Mouse (Mus musculus) kidney, adult 8-10 months (tissue): ENCODE results near the gene Cacna2d1.

Experiments used
- DNase-seq, 2 experiments: peaks; one replicate each; pipeline ENCODE4 v3.0.0; 2022

Cacna2d1 gene

DNA sequence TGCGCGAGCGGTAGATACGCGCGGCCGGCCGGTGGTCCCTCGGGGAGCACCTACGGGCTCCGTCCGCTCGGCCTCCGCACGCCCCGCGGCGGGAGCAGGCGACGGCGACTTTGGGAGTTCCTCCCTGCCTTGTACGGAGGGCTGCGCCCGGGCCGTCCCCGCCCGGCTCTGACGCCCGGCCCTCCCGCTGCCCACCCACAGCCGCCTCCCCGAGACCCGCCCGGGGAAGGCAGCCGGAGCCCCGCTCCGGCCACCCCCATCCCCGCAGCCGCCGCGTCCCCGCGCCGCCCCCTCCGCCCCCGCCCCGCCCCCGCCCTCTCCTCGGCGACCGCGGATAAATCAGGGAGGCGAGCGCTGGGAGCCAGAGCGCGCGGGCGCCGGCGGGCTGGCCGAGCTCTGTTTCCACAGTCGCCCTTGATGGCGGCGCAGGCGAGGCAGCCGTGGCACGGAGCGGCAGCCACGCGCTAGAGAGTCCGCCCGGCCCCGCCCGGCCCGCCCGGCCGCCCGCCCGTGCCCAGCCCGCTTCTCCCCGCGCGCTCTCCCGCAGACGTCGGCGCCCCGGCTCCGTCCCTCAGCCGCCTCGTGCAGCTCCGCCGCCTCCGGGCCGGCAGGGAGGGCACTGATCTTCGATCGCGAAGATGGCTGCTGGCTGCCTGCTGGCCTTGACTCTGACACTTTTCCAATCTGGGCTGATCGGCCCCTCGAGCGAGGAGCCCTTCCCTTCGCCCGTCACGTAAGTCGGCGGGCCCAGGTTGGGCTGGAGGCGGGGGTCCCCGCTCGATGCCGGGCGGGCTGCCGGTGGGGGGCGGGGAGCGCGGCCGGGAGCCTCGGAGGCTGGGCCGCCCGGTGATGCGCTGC lies at the start of gene Cacna2d1:
TSS of gene Cacna2d1 (plus strand) at position 316 of the 858 bp plus-strand sequence.
- DNase-seq, result peak in 1 of 2 experiments; percentile 2

- DNase-seq, result no peak
These were observed 39.4 kb upstream of the Cacna2d1 start for GRCm38 (mm10) chr5:15895098-15895497.

DNA sequence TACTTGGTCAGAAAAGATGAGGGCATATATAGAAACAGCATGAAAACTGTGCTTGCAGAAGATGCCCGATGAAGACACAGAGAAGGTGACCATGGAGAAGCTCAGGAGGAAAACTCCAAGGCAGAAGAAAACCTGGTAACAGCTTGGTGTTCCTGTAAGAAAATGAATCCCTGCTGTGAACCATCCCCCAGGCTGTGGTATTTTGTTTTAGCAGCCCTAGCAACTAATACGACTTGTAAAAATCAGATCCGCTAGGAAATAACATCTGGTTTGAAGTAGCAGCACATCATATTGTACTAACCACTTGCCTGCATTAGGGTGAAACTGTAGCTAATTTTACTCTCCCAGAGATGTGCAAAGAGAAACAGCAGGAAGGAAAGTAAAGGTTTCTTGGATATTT lies 37.8 kb upstream of the Cacna2d1 start:
- no peak for DNase-seq

DNA sequence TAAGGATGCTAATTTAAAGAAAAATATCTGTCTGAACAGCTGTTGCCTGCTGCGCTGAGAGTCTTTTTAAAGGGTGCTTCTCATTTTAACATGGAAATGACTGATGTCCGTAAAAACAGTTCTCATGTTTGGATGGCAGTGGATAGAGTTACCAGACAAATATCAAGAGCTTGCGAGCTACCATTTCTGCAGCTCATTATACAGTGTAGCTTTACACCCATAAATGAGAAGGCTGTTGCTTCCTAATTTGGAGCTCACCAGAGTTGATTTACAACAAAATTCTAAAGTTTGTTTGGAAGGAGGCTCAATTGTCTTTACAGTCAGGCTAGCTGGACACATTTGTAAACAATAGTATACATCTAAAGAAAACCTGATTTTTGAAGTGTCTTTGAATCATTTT lies 28.0 kb upstream of the Cacna2d1 start:
- DNase-seq, result no peak

- no peak for DNase-seq
These were observed 19.6 kb upstream of the Cacna2d1 start for GRCm38 (mm10) chr5:15914931-15915330.

DNA sequence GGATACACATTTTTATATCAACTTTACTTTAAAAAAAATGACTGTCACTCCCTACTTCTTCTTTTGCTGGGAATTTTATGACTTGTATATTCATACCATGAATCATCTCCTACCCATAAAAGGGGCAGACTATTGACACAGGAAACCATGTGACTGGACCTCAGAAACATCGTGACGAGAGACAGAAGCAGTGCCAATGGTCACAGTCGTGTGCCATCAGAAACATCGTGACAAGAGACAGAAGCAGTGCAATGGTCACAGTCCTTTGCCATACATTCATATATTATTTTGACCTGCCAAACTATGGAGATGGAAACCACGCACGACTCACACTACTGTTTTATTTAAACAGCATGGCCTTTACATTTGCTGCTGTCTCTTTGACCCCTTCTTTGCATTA lies 6.0 kb upstream of the Cacna2d1 start:
- DNase-seq, result no peak

DNA sequence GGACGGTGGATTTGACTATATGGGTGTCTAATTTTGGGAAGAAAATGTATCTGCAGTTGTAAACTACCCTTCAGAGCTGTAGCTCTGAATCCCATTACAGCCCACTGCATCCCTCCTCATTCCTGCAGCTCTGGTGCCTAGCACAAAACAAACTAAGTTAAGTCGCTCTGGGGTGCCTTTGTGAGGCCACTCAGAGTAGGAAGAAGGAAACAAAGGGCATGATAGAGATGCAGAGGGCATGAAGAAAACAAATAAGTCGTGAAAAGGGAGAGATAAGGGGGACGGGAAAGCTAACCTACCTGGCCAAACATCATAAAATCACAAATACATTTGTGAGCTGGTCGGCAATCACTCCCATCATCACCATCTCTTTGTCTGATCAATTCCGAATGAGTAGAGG lies 1.5 kb upstream of the Cacna2d1 start:
- no peak for DNase-seq

GRCm38 (mm10) chr5:15933581-15934375 lies 713 bp upstream of the Cacna2d1 start:
- DNase-seq, result peak in 1 of 2 experiments; percentile 1

DNA sequence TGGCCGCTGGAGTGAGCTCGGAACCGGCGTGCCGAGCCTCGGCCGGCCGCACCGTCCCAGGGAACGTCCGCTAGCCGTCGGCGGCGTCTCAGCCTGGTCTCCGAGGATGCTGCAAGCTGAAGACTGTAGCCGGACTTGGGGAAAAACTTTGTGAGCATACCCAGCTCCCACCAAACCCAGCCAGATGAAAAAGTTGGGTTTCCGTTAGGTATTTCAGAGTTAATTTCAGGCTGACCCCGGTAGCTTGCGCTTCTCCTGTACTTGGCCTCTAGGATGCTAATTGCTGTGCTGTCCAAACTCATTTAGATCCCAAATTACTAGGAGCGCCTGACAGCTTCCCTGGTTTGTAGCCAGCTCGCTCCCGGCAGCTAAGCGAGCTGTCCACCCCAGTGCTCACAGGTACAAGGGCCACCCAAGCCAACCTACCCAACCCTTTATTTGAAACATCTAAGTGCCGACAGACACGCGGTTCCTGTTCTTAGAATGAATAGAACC lies 790 bp downstream of the Cacna2d1 start:
- DNase-seq, result peak in 1 of 2 experiments; percentile 1

DNA sequence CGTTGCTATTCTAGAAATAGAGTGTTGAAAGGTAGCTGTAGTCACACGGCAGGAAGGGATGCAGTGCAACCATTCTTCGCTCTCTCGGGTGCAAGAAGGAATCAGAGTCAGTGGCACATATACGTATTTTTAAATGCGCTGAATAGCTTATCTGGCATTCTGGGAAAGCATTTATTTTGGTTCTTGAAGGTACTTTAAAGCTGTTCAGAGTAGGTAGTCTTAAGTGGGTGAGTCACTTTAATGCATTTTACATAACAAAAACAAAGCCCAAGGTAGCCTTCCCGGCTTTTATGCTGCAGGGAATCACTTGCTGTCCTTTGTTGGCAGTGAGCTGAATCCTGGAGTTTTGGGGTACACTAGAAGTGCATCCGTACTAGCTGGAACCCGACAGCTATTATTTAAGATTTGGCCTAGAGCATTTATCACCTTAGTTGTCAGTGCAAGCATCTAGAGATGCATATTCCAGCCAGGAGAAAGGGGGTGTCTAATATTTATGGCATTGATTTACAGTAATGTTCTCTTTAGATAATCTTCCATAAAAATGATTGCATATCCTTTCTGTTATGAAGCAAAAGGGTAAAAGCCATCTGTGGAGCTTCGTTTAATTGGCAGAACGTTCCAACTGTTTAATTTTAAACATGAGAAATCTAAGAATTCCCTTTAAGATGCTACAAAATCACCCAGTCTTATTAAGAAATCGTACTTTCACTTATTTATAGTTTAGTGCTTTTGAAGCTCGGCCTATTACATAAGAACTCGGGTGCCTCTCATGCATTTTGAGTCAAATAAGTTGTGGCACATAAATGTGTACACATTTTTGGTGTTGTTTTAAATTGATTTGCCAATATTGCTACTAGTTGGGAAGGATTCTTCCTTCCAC lies 1.6 kb downstream of the Cacna2d1 start:
- DNase-seq, result no peak

GRCm38 (mm10) chr5:15941191-15941725 lies 6.8 kb downstream of the Cacna2d1 start:
- no peak for DNase-seq

GRCm38 (mm10) chr5:15942051-15942450 lies 7.6 kb downstream of the Cacna2d1 start:
- DNase-seq, result no peak

DNA sequence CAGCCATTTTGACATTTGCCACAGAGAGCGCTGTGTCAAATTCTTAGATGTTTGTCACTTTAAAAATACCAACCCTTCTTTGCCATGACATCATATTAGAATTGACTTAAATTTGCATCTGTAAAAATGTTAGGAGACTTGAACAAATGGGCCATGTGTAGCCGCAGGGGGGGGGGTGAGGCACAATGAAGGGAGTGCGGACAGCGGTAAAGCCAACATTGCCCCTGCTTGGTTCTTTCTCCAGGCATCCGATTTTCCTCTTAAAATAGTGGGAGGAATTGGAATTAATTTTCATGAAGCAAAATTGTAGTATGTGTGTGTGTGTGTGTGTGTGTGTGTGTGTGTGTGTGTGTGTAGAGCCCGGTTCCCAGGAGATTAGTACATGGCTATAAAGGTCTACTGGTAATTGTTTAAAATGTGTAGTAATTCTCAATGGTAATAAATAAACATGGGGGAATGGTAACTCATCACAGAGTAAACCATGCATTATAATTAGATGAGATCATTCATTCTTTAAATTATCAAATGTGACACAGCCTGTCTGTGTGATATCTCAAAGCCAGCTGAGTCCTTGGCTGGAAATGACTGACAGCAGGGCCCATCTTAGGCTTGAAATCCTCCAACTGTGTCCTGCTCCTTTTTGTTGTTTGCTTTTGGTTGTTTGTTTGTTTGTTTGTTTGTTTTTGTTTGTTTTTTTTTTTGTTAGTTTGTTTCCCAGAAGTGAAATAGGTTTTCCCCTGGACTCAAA lies 14.0 kb downstream of the Cacna2d1 start:
- no peak for DNase-seq

DNA sequence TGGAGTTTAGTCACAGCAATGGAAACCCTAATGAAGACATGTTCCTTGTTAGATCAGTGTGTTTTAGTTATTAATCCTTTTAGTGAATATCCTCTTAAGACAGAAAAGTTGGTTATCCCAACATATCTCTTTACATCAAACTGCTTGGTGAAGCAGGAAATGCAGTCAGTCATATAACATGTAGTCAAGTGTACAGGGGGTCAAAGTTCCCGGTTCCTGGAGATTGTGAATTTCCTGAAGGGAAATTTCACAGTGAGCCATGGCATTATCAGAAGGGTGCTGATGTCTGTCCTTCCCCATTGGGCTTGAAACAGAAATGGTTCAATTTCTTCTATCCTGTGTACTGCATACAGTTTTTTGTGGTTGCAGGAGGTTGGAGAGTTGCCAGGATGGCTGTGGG lies 25.3 kb downstream of the Cacna2d1 start:
- no peak for DNase-seq

DNA sequence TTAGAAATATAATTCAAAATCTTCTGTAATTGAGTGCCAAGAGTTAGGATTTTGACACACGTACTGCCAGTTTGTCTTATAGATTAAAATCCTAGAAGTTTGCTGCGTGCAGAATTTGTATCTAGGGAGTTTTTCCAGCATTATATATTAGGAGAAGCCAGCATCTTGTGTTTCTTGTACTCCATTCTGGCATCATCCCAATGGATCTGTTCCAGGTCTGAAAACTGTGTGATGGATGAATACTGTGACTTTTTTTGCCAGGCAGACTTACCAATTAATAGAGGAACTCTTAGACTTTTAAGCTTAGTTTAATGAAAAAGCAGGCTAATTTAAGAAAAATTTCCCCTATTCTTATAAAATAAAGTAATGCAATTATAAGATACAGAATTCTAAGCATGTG lies 27.4 kb downstream of the Cacna2d1 start:
- no peak for DNase-seq

GRCm38 (mm10) chr5:15966888-15967287 lies 32.4 kb downstream of the Cacna2d1 start:
- no peak for DNase-seq

DNA sequence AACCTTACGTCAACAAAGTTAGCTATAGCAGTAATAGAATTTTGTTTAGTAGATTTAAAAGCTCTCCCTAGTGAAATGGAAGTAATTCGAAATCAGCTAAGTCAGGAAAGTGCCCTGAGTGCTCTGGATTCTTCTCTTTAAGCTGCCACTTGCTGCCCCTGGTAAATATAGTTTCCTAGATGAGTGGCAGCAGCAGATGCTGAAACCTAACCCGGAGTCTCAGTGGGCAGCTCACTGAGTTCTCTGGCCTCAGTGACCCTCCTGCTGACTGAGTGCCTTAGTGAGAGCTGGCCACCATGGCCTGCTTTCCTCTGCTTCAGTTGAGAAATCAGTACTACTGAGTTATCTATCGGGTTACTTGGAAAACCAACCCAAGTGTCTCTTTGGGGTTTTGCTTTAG lies 37.3 kb downstream of the Cacna2d1 start:
- no peak for DNase-seq

- no peak for DNase-seq
These were observed 37.9 kb downstream of the Cacna2d1 start for GRCm38 (mm10) chr5:15972351-15972750.

- DNase-seq, result no peak
These were observed 40.2 kb downstream of the Cacna2d1 start for GRCm38 (mm10) chr5:15974652-15975051.

DNA sequence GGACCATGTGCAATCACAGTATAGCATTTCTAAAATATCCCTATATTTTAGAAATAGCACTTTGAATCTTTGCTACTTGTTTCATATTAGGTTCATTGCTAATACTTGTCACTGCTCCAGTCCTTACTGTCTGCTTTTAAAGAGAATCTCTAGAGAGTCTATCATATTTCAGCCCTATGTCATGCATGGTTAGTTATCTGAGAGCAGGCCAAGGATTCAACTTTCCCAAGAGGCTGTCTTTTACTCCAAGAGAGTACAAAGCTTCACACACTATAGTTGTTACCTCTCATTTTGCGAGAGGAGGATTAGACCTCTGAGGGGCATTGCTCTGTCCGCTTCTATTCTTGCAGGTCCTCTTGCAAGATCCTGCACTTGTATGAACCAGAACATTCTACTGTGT lies 44.7 kb downstream of the Cacna2d1 start:
- DNase-seq, result no peak

DNA sequence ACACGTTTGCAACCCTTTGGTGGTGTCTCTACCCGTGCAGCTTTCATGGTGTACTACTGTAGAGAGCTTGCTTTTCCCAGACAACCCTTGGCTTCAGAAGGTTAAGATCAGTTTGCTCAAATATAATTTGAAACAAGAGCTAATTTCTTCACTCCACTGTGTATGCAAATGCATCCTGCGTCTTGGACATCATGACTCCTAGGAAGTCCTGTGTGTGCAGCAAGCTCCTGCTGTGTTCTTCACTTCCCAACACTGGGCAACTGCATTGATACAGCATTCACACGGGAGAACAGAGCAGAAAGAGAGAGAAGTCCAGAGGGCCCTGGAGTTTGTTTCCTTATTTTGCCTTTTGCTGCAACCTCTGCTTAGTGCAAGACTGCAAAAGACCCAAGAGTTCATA lies 48.1 kb downstream of the Cacna2d1 start:
- no peak for DNase-seq

- DNase-seq, result no peak
These were observed 48.9 kb downstream of the Cacna2d1 start for GRCm38 (mm10) chr5:15983354-15983753.
